Mouse (Mus musculus) cortical plate, adult 2 months (tissue): ENCODE results near the gene Wnt7a.

Experiments
- CTCF ChIP-seq: fragments of 200-500 bp; IDR thresholded peaks from 2 replicates; pipeline ENCODE4 v1.5.1; 2011; ENCODE audit warnings: mild to moderate bottlenecking, control low read depth, low read length; ENCODE audit not compliant: insufficient read depth; ENCODE audit errors: extremely low read depth
- POLR2A ChIP-seq: fragments of 200-500 bp; IDR thresholded peaks from 2 replicates; pipeline ENCODE4 v1.6.1; 2011; ENCODE audit warnings: mild to moderate bottlenecking, low read length, control low read depth; ENCODE audit not compliant: insufficient read depth; ENCODE audit errors: extremely low read depth

GRCm38 (mm10) chr6:91379871-91380270 is 31.3 kb downstream of the Wnt7a start:
- TF ChIP-seq CTCF (no peak), POLR2A (no peak)
